Mouse (Mus musculus) forebrain, postnatal 0 days (tissue): ENCODE results near the gene Card19. TPM values are rescaled to one million over a fixed set of nuclear protein-coding genes. Genes with fewer than 3 reads are reported as not detected.

ENCODE experiments used
- ATAC-seq: fragments of 200-750 bp; cut with Nextera tagmentation; 2 replicates; pipeline ENCODE4 v1.8.0; 2017; ENCODE audit warnings: mild to moderate bottlenecking, moderate library complexity
- DNase-seq: peaks from one replicate; pipeline ENCODE4 v3.0.0-alpha.2; 2015
- H3K27ac ChIP-seq: fragments of 300-500 bp; sonication (generic); 2 replicates; pipeline ENCODE4 v1.5.1; 2014; ENCODE audit warnings: low read depth, mild to moderate bottlenecking, antibody characterized with exemption, low read length, moderate library complexity, mixed read lengths
- H3K27me3 ChIP-seq: fragments of 300-500 bp; sonication (generic); 2 replicates; pipeline ENCODE4 v1.6.1; 2014; ENCODE audit warnings: mild to moderate bottlenecking, low read length, mixed read lengths; ENCODE audit not compliant: insufficient read depth
- H3K36me3 ChIP-seq: fragments of 300-500 bp; sonication (generic); 2 replicates; pipeline ENCODE4 v1.6.1; 2014; ENCODE audit warnings: mild to moderate bottlenecking, moderate library complexity; ENCODE audit not compliant: insufficient read depth
- H3K4me1 ChIP-seq: fragments of 300-500 bp; sonication (generic); 2 replicates; pipeline ENCODE4 v1.6.1; 2014; ENCODE audit warnings: antibody characterized with exemption; ENCODE audit not compliant: insufficient read depth
- H3K4me2 ChIP-seq: fragments of 300-500 bp; sonication (generic); 2 replicates; pipeline ENCODE4 v1.6.1; 2014; ENCODE audit warnings: low read depth, mild to moderate bottlenecking, moderate library complexity
- H3K4me3 ChIP-seq: fragments of 300-500 bp; sonication (generic); 2 replicates; pipeline ENCODE4 v1.5.1; 2014; ENCODE audit warnings: low read depth, low read length, mixed read lengths
- H3K9ac ChIP-seq: fragments of 300-500 bp; sonication (generic); 2 replicates; pipeline ENCODE4 v1.6.1; 2014; ENCODE audit warnings: mild to moderate bottlenecking
- H3K9me3 ChIP-seq: fragments of 300-500 bp; sonication (generic); 2 replicates; pipeline ENCODE4 v1.6.1; 2016; ENCODE audit warnings: low read length
- CTCF ChIP-seq: sonication (generic); IDR thresholded peaks from 2 replicates; pipeline ENCODE4 v1.5.1; 2016; ENCODE audit warnings: antibody characterized with exemption, control low read depth, low read depth
- WGBS: fragments of 180-500 bp; shearing (Covaris S2); extraction: QIAGEN DNeasy Blood & Tissue Kit; methylation state at CpG from one replicate; pipeline ENCODE4 v1.1.7; 2014; 5-methylcytosine and 5-hydroxymethylcytosine counted together
- polyA plus RNA-seq: library from polyadenylated mRNA; unstranded; fragments of >200 nt; fragmentation: Nextera tagmentation; extraction: Ambion mirVana; gene quantifications from 2 replicates; pipeline ENCODE4 v1.2.1, GENCODE M21; 2015
- total RNA-seq: library from RNA; depleted of rRNA; stranded (reverse); fragments of >200 nt; gene quantifications from 2 replicates; pipeline ENCODE4 v1.2.3, GENCODE M21; 2014; rRNA removed

The Card19 gene
- total and polyA plus RNA-seq, 2 experiments from 2014 or later, result 14.9 to 32.0 TPM

- no peaks in the 10 kb centered on the region for H3K36me3 ChIP-seq
- H3K9me3 ChIP-seq, result no peaks in the 10 kb centered on the region
- no peak overlapping the region for H3K4me2 ChIP-seq
- ATAC-seq (no peak), DNase-seq (no peak)
- no peak for TF ChIP-seq CTCF
- WGBS, result 59% methylated on average over 2 of the region's 2 CpGs
- no peak overlapping the region for H3K9ac ChIP-seq
- no peaks in the 10 kb centered on the region for H3K27me3 ChIP-seq
- H3K27ac ChIP-seq, result no peak overlapping the region
- no peaks in the 10 kb centered on the region for H3K4me1 ChIP-seq
- no peak overlapping the region for H3K4me3 ChIP-seq
These were observed 54.6 kb downstream of the Card19 start for GRCm38 (mm10) chr13:49161236-49161635.

- Histone ChIP-seq H3K36me3 (no peaks in the 10 kb centered on the region), H3K27ac (no peak overlapping the region), H3K9me3 (no peaks in the 10 kb centered on the region), H3K4me1 (0 out of 2 replicates have a peak, but pooled peaks cover 3% of the 10 kb centered on the region), H3K27me3 (no peaks in the 10 kb centered on the region), H3K4me2 (no peak overlapping the region), H3K9ac (no peak overlapping the region), H3K4me3 (no peak overlapping the region)
- 76% methylated on average over 10 of the region's 10 CpGs for WGBS
- DNase-seq (no peak), ATAC-seq (no peak)
- TF ChIP-seq CTCF, result no peak
These were observed 57.7 kb downstream of the Card19 start for GRCm38 (mm10) chr13:49158040-49158713.

DNA sequence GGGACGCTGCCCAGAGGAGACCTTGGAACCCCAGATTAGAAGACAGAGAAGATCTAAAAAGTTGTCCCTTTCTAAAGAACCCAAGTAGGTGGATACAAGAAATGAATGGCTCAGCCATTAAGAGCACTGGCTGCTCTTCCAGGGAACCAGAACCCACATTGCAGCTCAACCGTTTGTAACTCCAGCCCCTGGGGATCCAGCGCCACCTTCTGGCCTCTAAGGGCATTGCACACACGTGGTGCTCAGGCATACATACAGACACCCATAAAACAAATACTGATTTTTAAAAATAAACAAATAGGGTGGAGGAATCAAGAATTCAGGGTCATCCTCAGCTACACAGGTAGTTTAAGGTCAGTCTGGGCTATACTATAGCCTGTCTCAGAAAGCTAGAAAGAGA lies 59.2 kb downstream of the Card19 start:
- H3K4me1 ChIP-seq, result 0 out of 2 replicates have a peak, but pooled peaks cover 3% of the 10 kb centered on the region
- DNase-seq (no peak), ATAC-seq (no peak)
- H3K36me3 ChIP-seq, result no peaks in the 10 kb centered on the region
- H3K4me2 ChIP-seq, result no peak overlapping the region
- peak; percentile 48 for TF ChIP-seq CTCF
- WGBS, result 71% methylated on average over 4 of the region's 4 CpGs
- H3K9me3 ChIP-seq, result no peaks in the 10 kb centered on the region
- H3K27ac ChIP-seq, result no peak overlapping the region
- H3K4me3 ChIP-seq, result no peak overlapping the region
- H3K9ac ChIP-seq, result no peak overlapping the region
- no peaks in the 10 kb centered on the region for H3K27me3 ChIP-seq

DNA sequence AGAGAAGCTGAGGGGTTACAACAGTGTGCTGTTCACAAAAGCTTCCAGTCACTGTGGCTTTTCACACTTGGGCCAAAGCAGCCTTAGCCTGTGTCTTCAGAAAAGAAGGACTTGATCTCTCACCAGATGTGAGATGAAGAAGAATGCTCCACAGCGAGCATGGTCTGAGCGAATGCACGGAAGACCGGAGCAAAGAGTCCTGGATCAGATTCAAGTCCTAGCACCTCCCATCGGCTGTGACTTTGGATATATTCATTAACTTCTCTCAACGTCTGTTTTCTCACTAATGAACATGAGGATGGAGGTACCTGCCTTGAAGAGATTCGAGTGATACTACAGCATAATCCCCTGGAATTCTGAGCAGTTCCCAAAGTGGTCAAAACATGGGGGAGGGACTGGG lies 61.2 kb downstream of the Card19 start:
- Histone ChIP-seq H3K4me1 (0 out of 2 replicates have a peak, but pooled peaks cover 3% of the 10 kb centered on the region), H3K4me2 (no peak overlapping the region), H3K27me3 (no peaks in the 10 kb centered on the region), H3K27ac (no peak overlapping the region), H3K36me3 (no peaks in the 10 kb centered on the region), H3K9ac (no peak overlapping the region), H3K4me3 (no peak overlapping the region), H3K9me3 (no peaks in the 10 kb centered on the region)
- ATAC-seq, result no peak
- WGBS, result 51% methylated on average over 7 of the region's 7 CpGs
- DNase-seq, result no peak
- TF ChIP-seq CTCF, result no peak

DNA sequence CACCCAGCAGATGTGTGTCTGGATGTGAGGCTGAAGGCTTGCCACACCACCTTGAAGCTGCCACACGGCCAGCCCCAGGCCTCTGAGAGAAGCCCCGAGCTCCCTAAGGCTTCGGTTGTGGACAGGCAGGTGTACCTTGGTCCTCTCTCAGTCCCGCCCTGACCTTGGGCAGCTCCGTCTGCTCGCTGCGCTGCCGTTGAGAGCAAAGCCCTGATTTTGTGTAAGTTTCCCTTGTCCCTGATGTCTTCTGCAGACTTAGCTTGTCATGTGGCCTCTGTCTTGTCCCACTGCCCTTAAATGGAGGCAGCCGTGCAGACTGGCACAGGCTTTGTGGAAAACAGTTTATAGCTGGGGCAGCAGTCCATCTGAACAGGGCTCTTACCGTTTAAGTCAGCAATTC lies 61.8 kb downstream of the Card19 start:
- Histone ChIP-seq H3K27me3 (no peaks in the 10 kb centered on the region), H3K9ac (no peak overlapping the region), H3K27ac (no peak overlapping the region), H3K36me3 (no peaks in the 10 kb centered on the region), H3K4me1 (0 out of 2 replicates have a peak, but pooled peaks cover 3% of the 10 kb centered on the region), H3K4me3 (no peak overlapping the region), H3K9me3 (no peaks in the 10 kb centered on the region), H3K4me2 (no peak overlapping the region)
- ATAC-seq (no peak), DNase-seq (no peak)
- no peak for TF ChIP-seq CTCF
- WGBS, result 76% methylated on average over 10 of the region's 10 CpGs

Other genes starting within 250 kb of the Card19 start
- gene Fam120a, start 248.0 kb downstream of the Card19 start, total RNA-seq, result 45.2 and 59.0 TPM in 2 replicates
- gene Fam120a, start 248.0 kb downstream of the Card19 start, polyA plus RNA-seq, result 7.1 and 9.5 TPM in 2 replicates
- gene Wnk2, start 68.0 kb downstream of the Card19 start, total RNA-seq, result 35.2 and 46.6 TPM in 2 replicates
- 10.7 and 15.2 TPM in 2 replicates for gene Wnk2, start 68.0 kb downstream of the Card19 start, polyA plus RNA-seq
- gene Ninj1, start 28.6 kb downstream of the Card19 start, total RNA-seq, result 16.5 and 28.6 TPM in 2 replicates
- 37.0 and 43.1 TPM in 2 replicates for gene Ninj1, start 28.6 kb downstream of the Card19 start, polyA plus RNA-seq
- gene Susd3, start 32.7 kb upstream of the Card19 start, total RNA-seq, result 0.38 and 0.85 TPM in 2 replicates
- 0.77 and 1.2 TPM in 2 replicates for gene Susd3, start 32.7 kb upstream of the Card19 start, polyA plus RNA-seq
- gene Fgd3, start 104.3 kb upstream of the Card19 start, total RNA-seq, result 14.0 and 17.2 TPM in 2 replicates
- 2.0 and 2.8 TPM in 2 replicates for gene Fgd3, start 104.3 kb upstream of the Card19 start, polyA plus RNA-seq
- 40.9 and 50.9 TPM in 2 replicates for gene Bicd2, start 125.5 kb upstream of the Card19 start, total RNA-seq
- 20.8 and 23.7 TPM in 2 replicates for gene Bicd2, start 125.5 kb upstream of the Card19 start, polyA plus RNA-seq
- 15.0 and 15.9 TPM in 2 replicates for gene Ippk, start 205.2 kb upstream of the Card19 start, total RNA-seq
- 11.0 and 11.7 TPM in 2 replicates for gene Ippk, start 205.2 kb upstream of the Card19 start, polyA plus RNA-seq